Mouse (Mus musculus) urinary bladder, postnatal 10 days (tissue): ENCODE measurements around the gene Map6.
A peak's percentile ranks its signal among the peaks of the same experiment; 100 is the strongest.

Experiments
- DNase-seq: peaks from one replicate; pipeline ENCODE4 v3.0.0; 2022; ENCODE audit warnings: low spot score

Gene Map6

GRCm38 (mm10) chr7:99314565-99314964, 47.3 kb downstream of the Map6 start:
- DNase-seq, result no peak

DNA sequence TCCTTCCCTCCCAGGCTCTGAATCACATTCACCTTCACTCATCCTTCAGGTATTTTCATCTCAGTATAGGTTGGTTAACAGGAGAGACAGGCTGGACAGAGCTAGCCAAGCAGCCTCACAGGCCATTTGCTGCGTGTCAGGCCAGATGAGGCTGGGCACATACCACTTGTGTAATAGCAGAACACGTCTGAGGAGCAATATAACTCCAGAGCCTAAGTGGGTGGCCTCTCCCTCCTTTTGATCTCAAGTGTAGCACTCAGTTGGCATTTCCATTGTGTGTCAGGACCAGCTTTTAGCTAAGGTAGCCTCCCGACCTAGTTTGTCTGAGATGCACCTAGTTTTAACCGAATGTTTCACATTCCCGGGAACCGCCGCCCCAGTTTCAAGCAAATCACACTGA, 49.0 kb downstream of the Map6 start:
- DNase-seq, result no peak

DNA sequence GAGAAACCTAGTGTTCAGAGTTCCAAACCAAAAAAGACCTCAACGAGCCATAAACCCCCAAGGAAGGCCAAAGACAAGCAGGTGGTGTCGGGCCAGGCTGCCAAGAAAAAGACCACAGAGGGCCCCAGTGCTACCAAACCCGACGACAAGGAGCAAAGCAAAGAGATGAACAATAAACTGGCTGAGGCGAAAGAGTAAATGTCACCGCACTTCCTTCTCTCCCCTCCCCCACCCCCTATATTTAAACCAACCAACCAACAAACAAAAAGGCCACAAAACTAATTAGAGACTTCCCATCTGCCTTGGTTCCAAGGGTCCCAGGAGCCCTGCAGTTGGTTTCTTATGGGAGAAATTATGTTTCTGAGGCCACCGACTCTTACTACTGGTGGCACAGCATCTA, 50.2 kb downstream of the Map6 start:
- DNase-seq, result no peak

- no peak for DNase-seq
These were observed 53.3 kb downstream of the Map6 start for GRCm38 (mm10) chr7:99320524-99320923.

DNA sequence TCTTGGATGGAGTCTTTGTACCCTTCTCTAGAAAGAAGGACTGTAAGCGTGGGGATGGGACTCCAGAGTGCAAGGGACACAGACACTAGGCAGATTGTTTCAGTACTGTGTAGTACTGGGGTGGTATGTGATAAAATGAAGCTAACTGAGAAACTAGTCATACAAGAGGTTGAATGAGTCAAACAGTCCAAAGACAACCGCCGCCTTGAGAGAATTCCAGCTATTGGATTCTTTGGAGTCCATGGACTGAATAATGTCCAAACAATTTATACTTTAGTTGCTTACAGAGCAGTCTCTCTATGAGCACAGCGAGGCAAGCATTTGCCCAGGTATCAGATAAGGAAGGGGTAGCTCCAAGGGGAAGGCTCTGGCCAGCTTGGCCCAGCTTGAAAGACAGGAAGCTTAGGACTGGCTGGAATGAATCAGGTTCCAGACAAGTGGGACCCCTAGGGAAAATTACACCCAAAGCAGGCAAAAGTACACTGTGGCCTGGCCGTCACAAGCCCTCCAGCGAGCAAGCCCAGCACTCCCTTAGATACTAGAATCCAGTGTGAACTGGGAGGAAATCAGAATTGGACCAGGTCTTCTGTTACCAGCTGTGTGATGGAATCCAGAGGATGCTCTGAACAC, 55.6 kb downstream of the Map6 start:
- no peak for DNase-seq

GRCm38 (mm10) chr7:99323321-99323700, 56.1 kb downstream of the Map6 start:
- no peak for DNase-seq

DNA sequence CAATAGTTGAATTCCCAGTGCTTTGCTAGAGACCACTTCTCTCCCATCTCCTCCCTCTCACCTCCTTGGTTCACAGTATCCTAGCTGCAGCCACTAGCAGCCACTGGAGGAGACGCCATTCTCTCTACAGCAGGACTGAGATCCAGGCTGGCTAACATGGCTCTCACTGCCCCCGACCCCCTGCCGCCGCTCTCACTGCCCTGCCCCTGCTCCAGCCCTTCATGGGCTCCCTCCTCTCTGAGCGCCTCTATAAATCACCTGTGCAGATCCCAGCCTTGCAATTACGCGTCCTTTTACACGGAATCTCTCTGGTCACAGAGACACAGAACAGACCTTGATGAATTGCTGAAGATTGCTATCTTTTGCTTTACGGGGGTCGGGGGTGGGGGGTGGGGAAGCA, 57.6 kb downstream of the Map6 start:
- no peak for DNase-seq

- no peak for DNase-seq
These were observed 58.9 kb downstream of the Map6 start for GRCm38 (mm10) chr7:99326128-99326527.

GRCm38 (mm10) chr7:99328847-99329246, 61.6 kb downstream of the Map6 start:
- no peak for DNase-seq

- no peak for DNase-seq
These were observed 62.8 kb downstream of the Map6 start for GRCm38 (mm10) chr7:99330012-99330411.

DNA sequence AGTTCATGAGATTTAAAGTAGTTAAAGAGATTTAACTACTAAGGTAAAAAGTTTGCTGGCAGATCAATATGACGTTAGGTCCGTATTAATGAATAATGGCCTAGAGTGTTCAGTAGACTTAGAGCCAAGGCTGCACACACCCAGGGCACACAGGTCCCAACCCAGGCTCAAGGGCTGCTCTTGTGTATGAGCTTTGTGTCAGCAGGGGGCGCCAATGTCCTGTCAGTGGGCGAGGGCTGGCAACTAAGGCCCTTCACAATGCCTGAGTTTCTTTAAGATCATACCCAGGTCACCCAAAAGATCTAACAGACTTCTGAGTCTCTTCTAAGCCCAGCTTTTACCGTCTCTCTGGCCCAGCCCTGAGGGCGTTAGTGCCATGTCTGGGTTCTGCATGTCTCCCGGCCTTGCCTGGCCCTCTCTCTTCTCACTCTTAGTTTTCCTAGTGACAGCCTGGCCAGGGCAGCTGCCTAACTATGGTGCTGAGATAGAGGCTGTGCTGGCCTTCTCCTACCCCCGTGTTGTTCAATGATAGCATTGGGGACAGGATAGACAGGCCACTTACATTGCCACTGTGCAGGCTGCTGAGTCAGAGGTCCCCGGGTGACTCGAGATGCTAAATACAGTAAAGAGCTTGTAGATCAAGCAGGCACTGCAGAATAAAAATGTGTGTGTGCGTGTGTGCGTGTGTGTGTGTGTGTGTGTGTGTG, 65.7 kb downstream of the Map6 start:
- DNase-seq, result peak; percentile 70

GRCm38 (mm10) chr7:99340736-99341135, 73.5 kb downstream of the Map6 start:
- DNase-seq, result no peak

- DNase-seq, result no peak
These were observed 76.3 kb downstream of the Map6 start for GRCm38 (mm10) chr7:99343577-99343976.

GRCm38 (mm10) chr7:99347268-99347667, 80.0 kb downstream of the Map6 start:
- DNase-seq, result no peak

- DNase-seq, result no peak
These were observed 81.6 kb downstream of the Map6 start for GRCm38 (mm10) chr7:99348883-99349282.

- DNase-seq, result no peak
These were observed 82.8 kb downstream of the Map6 start for GRCm38 (mm10) chr7:99349782-99350720.

GRCm38 (mm10) chr7:99351104-99351801, 84.0 kb downstream of the Map6 start:
- DNase-seq, result no peak

DNA sequence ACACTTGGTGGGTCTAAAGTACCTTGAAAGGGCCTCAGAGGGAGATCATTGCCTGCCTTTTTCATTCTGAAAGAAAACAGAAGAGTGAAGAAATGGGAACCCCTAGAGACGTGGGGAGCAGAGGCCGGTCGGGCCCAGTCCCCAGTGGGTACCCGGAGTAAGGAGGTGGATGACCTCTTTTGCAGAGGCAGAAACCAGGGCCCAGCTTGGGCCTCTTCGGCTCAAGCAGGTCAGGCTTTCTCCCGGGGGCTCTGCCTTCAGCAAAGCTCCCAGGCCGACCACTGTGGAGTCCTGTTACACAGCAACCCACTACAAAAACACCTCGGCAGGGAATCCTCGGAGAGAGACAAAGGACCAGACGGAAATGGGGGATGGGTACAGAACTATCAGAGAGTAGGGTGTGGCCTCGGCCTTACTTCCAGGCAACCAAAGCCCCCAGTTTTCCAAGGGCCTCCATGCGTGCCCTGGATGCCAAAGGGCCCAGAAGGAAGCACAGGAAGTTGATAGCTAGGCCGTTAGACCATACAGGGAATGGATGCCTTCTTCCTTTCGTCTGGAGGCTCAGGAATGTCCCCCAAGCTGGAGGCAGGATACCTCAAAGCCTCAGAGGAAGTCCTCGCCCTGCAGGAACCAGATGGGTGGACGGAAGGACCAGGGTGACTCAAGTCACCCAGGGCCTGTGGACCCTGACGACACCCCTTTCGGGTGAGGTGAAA, 84.7 kb downstream of the Map6 start:
- DNase-seq, result no peak

DNA sequence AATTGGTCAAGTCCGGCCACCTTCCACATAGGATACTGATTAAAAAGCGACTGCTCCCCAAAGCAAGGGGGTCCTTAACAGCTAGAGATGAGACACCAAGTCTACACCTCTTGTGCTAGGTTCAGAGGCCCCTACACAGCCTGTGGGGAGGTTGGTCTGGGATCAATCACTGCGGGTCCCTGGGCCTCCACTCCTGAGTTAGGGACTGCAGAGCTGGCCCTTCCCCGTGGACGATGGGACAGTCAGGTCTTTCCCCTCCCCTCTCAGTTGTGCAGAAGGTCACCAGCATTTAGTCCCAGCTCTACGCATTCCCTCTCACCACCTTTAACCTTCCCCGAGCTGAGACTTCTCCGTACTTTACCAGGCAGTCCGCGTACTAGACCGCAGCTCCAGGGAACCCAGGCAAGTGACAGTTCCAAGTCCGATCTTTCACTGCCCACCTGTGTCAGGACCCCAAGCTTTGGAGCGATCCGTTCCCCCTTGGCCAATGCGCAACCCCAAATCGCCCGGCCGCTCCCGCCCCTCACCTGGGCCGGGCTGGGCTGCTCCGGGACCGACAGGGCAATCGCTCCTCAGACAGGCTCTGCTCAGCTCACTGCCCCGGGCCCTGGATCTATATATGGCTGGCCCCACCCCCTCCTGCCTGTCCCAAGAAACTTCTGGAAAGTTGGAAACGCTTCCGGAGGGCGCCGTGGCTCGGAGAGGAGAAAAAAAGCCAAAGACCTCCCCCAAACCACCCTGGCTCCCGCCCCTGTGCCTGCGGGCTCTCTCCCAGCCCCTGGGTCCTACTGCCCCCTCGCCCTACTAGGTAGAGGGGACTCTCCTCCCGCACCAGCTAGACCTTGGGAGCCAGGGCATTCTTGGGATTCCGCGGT, 85.5 kb downstream of the Map6 start, which contains the start of gene Serpinh1:
TSS of gene Serpinh1 (minus strand) at position 714 of the 875 bp plus-strand sequence.
- DNase-seq, result peak; percentile 66

DNA sequence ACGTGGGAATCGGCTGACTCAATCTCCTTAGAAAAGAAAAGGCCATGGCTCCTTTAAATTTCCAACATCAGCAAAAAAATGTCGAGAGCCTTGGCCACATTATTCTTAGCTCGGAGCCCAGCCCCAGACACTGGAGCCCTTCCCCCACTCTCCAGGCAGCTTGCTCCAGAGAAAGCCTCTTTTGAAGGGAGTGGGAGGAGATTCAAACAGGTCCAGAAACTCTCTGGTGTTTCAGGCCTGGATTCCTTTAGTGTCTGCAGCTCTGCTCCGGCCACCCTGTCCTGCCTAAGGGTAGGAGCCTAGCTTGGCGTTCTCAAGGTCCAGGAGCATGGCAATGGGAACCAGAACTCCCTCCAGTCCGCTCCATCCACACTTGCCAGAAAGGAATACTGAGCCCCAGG, 88.5 kb downstream of the Map6 start:
- no peak for DNase-seq
